In the genomic region with DNA sequence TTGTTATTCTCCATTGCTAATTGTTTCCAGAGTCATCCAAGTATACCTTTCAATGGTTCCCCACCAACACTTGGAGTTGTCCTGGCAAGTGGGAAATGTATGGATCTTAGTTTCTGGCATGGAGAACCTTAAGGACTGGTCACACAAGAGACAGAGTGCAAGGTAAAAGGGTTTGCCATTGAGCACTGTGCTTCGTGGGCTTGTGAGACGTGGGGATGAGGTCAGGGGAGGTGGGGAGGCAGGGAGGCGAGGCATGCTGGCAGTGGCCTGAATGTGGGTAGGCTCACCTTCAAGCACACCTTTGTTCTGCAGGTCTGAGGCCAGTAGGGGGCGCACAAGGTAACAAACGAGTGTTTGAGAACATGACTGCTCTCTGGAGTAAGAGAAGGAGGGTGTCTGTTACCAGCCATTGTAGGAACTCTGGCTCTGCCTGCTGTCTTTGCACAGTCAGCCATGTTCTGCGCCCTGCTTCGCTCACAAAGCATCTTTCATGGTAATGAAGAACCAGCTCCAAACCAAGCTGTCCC, we compare ENCODE assay signal across 10 mouse cellular contexts.
DNase-seq lines count a peak whose midpoint lies in the region; ATAC-seq and TF ChIP-seq lines count a peak whose summit lies in the region.
"Had no signal": no experiment of that assay in that cellular context is flagged by ENCODE, and none has a peak within 500 bp of the region (broad histone marks: within the 10 kb centered on the region; RNA-seq: fewer than 3 reads in every experiment).

No protein-coding gene starts in this region.

- no peak for TF ChIP-seq POLR2A in cortical plate, adult 2 months (IDR thresholded peaks at IDR 0.05; ENCODE audit: extremely low read depth, insufficient read depth, low read length)
- TF ChIP-seq POLR2A in lung, adult 2 months (IDR thresholded peaks at IDR 0.05; ENCODE audit: borderline replicate concordance, extremely low read depth, low read depth, low read length): no peak

- no peak overlapping the region for H3K4me2 ChIP-seq in hindbrain, embryonic 16.5 days (ENCODE audit: low read length)
- H3K4me2 ChIP-seq: embryonic facial prominence, embryonic 15.5 days; limb, embryonic 15.5 days had no signal

- no peaks in the 10 kb centered on the region for H3K4me1 ChIP-seq in hindbrain, embryonic 10.5 days (replicated peaks)
- no peaks in the 10 kb centered on the region for H3K4me1 ChIP-seq in hindbrain, embryonic 16.5 days (ENCODE audit: control insufficient read depth, insufficient read depth, low read depth, low read length)
- H3K4me1 ChIP-seq in cortical plate, adult 2 months (ENCODE audit: control insufficient read depth, insufficient read depth, low read length): no peaks in the 10 kb centered on the region
- no peaks in the 10 kb centered on the region for H3K4me1 ChIP-seq in lung, adult 2 months (ENCODE audit: control insufficient read depth, insufficient read depth, low read length)
- H3K4me1 ChIP-seq: embryonic facial prominence, embryonic 15.5 days; limb, embryonic 15.5 days had no signal

- no peak overlapping the region for H3K4me3 ChIP-seq in hindbrain, embryonic 10.5 days
- no peak overlapping the region for H3K4me3 ChIP-seq in hindbrain, embryonic 16.5 days (ENCODE audit: low read length)
- no peak overlapping the region for H3K4me3 ChIP-seq in cortical plate, adult 2 months (ENCODE audit: insufficient read depth, low read length)
- H3K4me3 ChIP-seq in lung, adult 2 months (replicated peaks; ENCODE audit: extremely low read depth, low read depth, low read length): no peak overlapping the region
- H3K4me3 ChIP-seq: embryonic facial prominence, embryonic 15.5 days; limb, embryonic 15.5 days had no signal

- peak; percentile 34; the same call in 1 of the 2 replicates for TF ChIP-seq CTCF in cortical plate, adult 2 months (IDR thresholded peaks at IDR 0.05; ENCODE audit: extremely low read depth, insufficient read depth, low read length)
- TF ChIP-seq CTCF in lung, adult 2 months (IDR thresholded peaks at IDR 0.05; ENCODE audit: insufficient read depth, low read length): 0 out of 2 replicates have a peak, but pooled peaks have one; percentile 24

- H3K9ac ChIP-seq in hindbrain, embryonic 16.5 days (ENCODE audit: low read depth, low read length): no peak overlapping the region
- H3K9ac ChIP-seq: embryonic facial prominence, embryonic 15.5 days; limb, embryonic 15.5 days had no signal

- H3K27ac ChIP-seq in hindbrain, embryonic 10.5 days: no peak overlapping the region
- no peak overlapping the region for H3K27ac ChIP-seq in hindbrain, embryonic 16.5 days (ENCODE audit: low read depth, low read length)
- H3K27ac ChIP-seq in cortical plate, adult 2 months (ENCODE audit: insufficient read depth, low read length): no peak overlapping the region
- H3K27ac ChIP-seq: embryonic facial prominence, embryonic 15.5 days; limb, embryonic 15.5 days had no signal

- peak; percentile 46 for DNase-seq in hindbrain, embryonic 10.5 days (ENCODE audit: low spot score)
- peak; percentile 80 to 83 for DNase-seq in B cell, adult 2 months
- DNase-seq in adrenal gland, adult (ENCODE audit: inconsistent age in 2 of 2, low spot score in 1 of 2): peak; percentile 70 to 90
- DNase-seq in lung, adult 2 months: peak; percentile 9
- DNase-seq in spleen, postnatal 14 days (ENCODE audit: low spot score in 2 of 2): peak; percentile 13 to 55
- no peak for DNase-seq in frontal cortex, postnatal 10 days (ENCODE audit: low spot score in 2 of 2)

- WGBS in hindbrain, embryonic 10.5 days: 45% methylated on average over 7 of the region's 7 CpGs
- 47% methylated on average over 7 of the region's 7 CpGs for WGBS in hindbrain, embryonic 16.5 days
- WGBS in lung, adult 2 months: 46% methylated on average over 7 of the region's 7 CpGs

- no peaks in the 10 kb centered on the region for H3K9me3 ChIP-seq in hindbrain, embryonic 10.5 days
- H3K9me3 ChIP-seq in hindbrain, embryonic 16.5 days (ENCODE audit: control insufficient read depth, low read length): no peaks in the 10 kb centered on the region
- H3K9me3 ChIP-seq: embryonic facial prominence, embryonic 15.5 days; limb, embryonic 15.5 days had no signal

- no peaks in the 10 kb centered on the region for H3K36me3 ChIP-seq in hindbrain, embryonic 10.5 days
- H3K36me3 ChIP-seq in hindbrain, embryonic 16.5 days (ENCODE audit: control insufficient read depth, insufficient read depth, low read length): no peaks in the 10 kb centered on the region
- H3K36me3 ChIP-seq: embryonic facial prominence, embryonic 15.5 days; limb, embryonic 15.5 days had no signal

- no peaks in the 10 kb centered on the region for H3K27me3 ChIP-seq in hindbrain, embryonic 10.5 days (ENCODE audit: insufficient read depth, poor library complexity, severe bottlenecking)
- H3K27me3 ChIP-seq in hindbrain, embryonic 16.5 days (replicated peaks; ENCODE audit: control insufficient read depth, insufficient read depth, low read length): no peaks in the 10 kb centered on the region
- H3K27me3 ChIP-seq: embryonic facial prominence, embryonic 15.5 days; limb, embryonic 15.5 days had no signal

- no peak for ATAC-seq in hindbrain, embryonic 16.5 days

Comparison
In these comparisons a context has a peak if more than half of its experiments do, and no peak if none do; other contexts are left out.
1. DNase-seq: peak in hindbrain, embryonic 10.5 days (single experiment), B cell, adult 2 months (2 of 2), adrenal gland, adult (2 of 2), lung, adult 2 months (single experiment) and spleen, postnatal 14 days (2 of 2); none in frontal cortex, postnatal 10 days (0 of 2).